Mouse (Mus musculus) thymus, adult 2 months (tissue): ENCODE measurements at regions not wholly inside any gene's neighbourhood (a gene's known extent, or its start where the extent isn't known, plus 50 kb on each side); places are given as distances from the start of the nearest gene placed in this dataset.

Experiments
- DNase-seq: peaks from one replicate; pipeline ENCODE4 v3.0.0; 2021
- H3K27ac ChIP-seq: fragments of 200-500 bp; 2 replicates; pipeline ENCODE4 v1.5.1; 2012; ENCODE audit warnings: low read length, control low read depth; ENCODE audit not compliant: control insufficient read depth, insufficient read depth
- H3K27me3 ChIP-seq: fragments of 200-500 bp; 2 replicates; pipeline ENCODE4 v1.6.1; 2012; ENCODE audit warnings: mild to moderate bottlenecking, low read length, moderate library complexity, mixed read lengths; ENCODE audit not compliant: control insufficient read depth, insufficient read depth
- H3K36me3 ChIP-seq: fragments of 200-500 bp; 2 replicates; pipeline ENCODE4 v1.6.1; 2012; ENCODE audit warnings: mild to moderate bottlenecking, low read length, moderate library complexity; ENCODE audit not compliant: control insufficient read depth, insufficient read depth
- H3K4me1 ChIP-seq: fragments of 200-500 bp; replicated peaks from 2 replicates; pipeline ENCODE4 v1.6.1; 2012; ENCODE audit warnings: low read length; ENCODE audit not compliant: control insufficient read depth, insufficient read depth
- H3K4me3 ChIP-seq: fragments of 200-500 bp; 2 replicates; pipeline ENCODE4 v1.5.1; 2012; ENCODE audit warnings: mild to moderate bottlenecking, low read length, control low read depth, moderate library complexity; ENCODE audit not compliant: control insufficient read depth, insufficient read depth
- CTCF ChIP-seq: fragments of 200-500 bp; IDR thresholded peaks from 2 replicates; pipeline ENCODE4 v1.5.1; 2012; ENCODE audit warnings: mild to moderate bottlenecking, control low read depth, low read length, moderate library complexity, borderline replicate concordance; ENCODE audit not compliant: control insufficient read depth, poor library complexity, insufficient read depth; ENCODE audit errors: extremely low read depth
- POLR2A ChIP-seq: fragments of 200-500 bp; IDR thresholded peaks from 2 replicates; pipeline ENCODE4 v1.6.1; 2012; ENCODE audit warnings: mild to moderate bottlenecking, low read length, control low read depth, moderate library complexity; ENCODE audit not compliant: control insufficient read depth, poor library complexity, insufficient read depth; ENCODE audit errors: extremely low read depth
- WGBS: fragments of 180-500 bp; shearing (Covaris S2); methylation state at CpG from one replicate; pipeline ENCODE4 v1.1.7; 2018; 5-methylcytosine and 5-hydroxymethylcytosine counted together

DNA sequence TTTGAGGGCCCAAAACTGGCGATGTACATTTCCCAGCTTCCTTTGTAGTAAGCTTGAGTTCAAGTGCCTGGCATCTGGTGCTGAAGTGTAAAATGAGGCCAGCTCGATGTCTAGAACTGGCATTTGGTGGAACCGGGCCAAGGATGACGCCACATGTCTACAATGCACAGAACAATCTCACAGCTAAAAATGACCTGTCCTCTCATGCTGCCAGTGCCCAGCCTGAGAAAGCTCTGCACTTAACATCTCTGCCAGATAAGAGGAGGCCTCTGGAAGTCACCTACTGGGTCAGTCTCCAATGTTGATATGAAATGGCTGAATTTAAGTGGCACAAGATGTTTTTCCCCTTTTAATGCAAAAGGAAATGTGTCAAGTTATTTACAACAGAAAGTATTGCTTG is 354.4 kb downstream of the Tox3 start:
- WGBS: 95% methylated on average over 4 of the region's 4 CpGs
- no peak for DNase-seq
- Histone ChIP-seq H3K4me1 (no peaks in the 10 kb centered on the region), H3K4me3 (no peak overlapping the region), H3K27me3 (no peaks in the 10 kb centered on the region), H3K27ac (no peak overlapping the region), H3K36me3 (no peaks in the 10 kb centered on the region)
- TF ChIP-seq POLR2A (no peak), CTCF (no peak)

- TF ChIP-seq CTCF (no peak), POLR2A (no peak)
Observed at GRCm38 (mm10) chr8:89983859-89984258, 364.3 kb downstream of the Tox3 start.

DNA sequence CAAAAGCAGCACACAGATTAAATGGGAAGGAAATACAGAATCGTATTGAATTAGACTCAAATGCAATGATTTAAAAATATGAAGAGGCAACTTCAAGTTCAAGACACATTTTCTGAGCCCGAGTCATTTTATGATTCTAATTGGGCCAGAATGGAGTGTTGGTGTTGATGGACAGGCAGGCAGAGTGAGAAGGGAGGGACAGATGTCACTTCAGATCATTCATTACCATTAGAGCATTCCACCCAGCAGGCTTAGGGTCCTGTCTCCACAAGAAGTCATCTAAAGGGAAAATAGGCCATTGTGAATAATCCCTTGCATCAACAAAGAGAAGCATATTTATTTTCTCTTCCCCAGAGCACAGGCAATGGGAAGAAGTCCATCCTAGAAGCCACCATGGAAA is 365.6 kb downstream of the Tox3 start:
- H3K27me3 ChIP-seq: no peaks in the 10 kb centered on the region
- H3K4me3 ChIP-seq: no peak overlapping the region
- no peaks in the 10 kb centered on the region for H3K4me1 ChIP-seq
- WGBS: 74% methylated on average over 2 of the region's 2 CpGs
- DNase-seq: no peak
- H3K27ac ChIP-seq: no peak overlapping the region
- TF ChIP-seq CTCF (no peak), POLR2A (no peak)
- no peaks in the 10 kb centered on the region for H3K36me3 ChIP-seq

More at GRCm38 (mm10) chr8:89983859-89984258, 364.3 kb downstream of the Tox3 start:
- no peak for DNase-seq
- no peaks in the 10 kb centered on the region for H3K36me3 ChIP-seq
- H3K27me3 ChIP-seq: no peaks in the 10 kb centered on the region
- no peak overlapping the region for H3K4me3 ChIP-seq
- no peak overlapping the region for H3K27ac ChIP-seq
- H3K4me1 ChIP-seq: no peaks in the 10 kb centered on the region
- WGBS: 85% methylated on average over 2 of the region's 2 CpGs

DNA sequence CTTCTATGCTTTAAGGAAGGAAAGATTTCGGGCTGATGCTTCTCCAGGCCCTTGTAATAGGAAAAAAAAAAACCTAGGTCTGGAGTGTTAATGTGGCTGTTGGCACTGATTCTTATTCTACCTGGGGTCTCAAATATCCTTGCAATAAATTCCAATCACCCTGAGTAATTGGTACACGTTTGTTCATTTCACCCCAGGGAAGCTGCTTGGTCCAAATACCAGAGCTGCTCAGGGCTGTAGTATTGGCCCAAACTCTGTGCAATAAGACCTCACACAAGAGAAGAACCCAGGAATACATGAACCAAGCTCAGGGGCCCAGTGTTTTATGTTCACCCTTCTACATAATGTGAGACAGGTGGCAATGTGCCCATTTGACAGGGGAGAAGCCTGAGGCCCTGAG is 366.8 kb downstream of the Tox3 start:
- TF ChIP-seq CTCF (no peak), POLR2A (no peak)
- Histone ChIP-seq H3K27ac (no peak overlapping the region), H3K4me1 (no peaks in the 10 kb centered on the region), H3K4me3 (no peak overlapping the region), H3K36me3 (no peaks in the 10 kb centered on the region), H3K27me3 (no peaks in the 10 kb centered on the region)
- no peak for DNase-seq
- 85% methylated on average over 2 of the region's 2 CpGs for WGBS

DNA sequence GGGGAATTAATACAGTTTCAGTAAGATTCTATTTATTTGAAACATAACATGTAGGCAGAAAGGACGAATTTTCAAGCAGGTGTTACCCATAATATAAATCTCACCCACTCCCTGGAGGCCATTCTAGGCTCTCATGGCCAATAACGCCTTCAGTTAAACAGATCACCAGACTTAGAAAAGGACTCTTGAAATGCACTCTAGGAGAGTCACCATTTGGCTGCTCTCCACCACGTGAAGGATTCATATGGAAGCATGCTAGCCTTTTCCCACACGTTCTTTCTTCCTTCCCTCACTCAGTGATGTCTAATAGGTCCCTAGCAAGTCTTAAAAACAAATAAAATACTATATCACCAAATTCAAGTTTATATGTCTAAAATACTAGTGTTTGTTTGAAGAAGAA is 367.7 kb downstream of the Tox3 start:
- Histone ChIP-seq H3K4me1 (no peaks in the 10 kb centered on the region), H3K36me3 (no peaks in the 10 kb centered on the region), H3K4me3 (no peak overlapping the region), H3K27me3 (no peaks in the 10 kb centered on the region), H3K27ac (no peak overlapping the region)
- TF ChIP-seq POLR2A: no peak
- no peak for TF ChIP-seq CTCF
- no peak for DNase-seq
- WGBS: 76% methylated on average over 4 of the region's 4 CpGs

DNA sequence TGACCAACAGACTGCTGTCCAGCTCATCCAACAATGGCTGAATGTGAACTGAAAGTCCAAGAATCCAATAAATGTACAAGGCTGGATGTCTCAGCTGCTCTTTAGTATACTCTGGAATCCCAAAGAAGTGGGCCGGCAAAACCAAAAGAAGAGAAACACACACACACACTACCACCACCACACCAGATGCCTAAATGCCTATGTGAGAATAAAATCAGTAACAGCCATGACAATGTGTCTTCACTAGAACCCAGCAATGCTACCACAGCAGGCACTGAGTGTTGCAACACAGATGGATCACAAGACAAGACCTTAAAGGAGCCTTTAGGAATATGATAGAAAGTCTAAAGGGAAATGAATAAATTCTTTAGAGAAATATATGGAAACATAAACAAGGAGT is 385.3 kb downstream of the Tox3 start:
- Histone ChIP-seq H3K36me3 (no peaks in the 10 kb centered on the region), H3K27ac (no peak overlapping the region), H3K4me3 (no peak overlapping the region), H3K4me1 (no peaks in the 10 kb centered on the region), H3K27me3 (no peaks in the 10 kb centered on the region)
- TF ChIP-seq POLR2A (no peak), CTCF (no peak)
- DNase-seq: no peak
- WGBS: 96% methylated on average over 1 of the region's 1 CpGs

GRCm38 (mm10) chr8:89957486-89957885 is 390.7 kb downstream of the Tox3 start:
- Histone ChIP-seq H3K27ac (no peak overlapping the region), H3K36me3 (no peaks in the 10 kb centered on the region), H3K4me3 (no peak overlapping the region), H3K4me1 (no peaks in the 10 kb centered on the region), H3K27me3 (no peaks in the 10 kb centered on the region)
- DNase-seq: no peak
- TF ChIP-seq POLR2A (no peak), CTCF (no peak)

GRCm38 (mm10) chr8:89956482-89957020 is 391.6 kb downstream of the Tox3 start:
- WGBS: 93% methylated on average over 11 of the region's 11 CpGs
- Histone ChIP-seq H3K4me1 (no peaks in the 10 kb centered on the region), H3K36me3 (no peaks in the 10 kb centered on the region), H3K4me3 (no peak overlapping the region), H3K27me3 (no peaks in the 10 kb centered on the region), H3K27ac (no peak overlapping the region)
- no peak for DNase-seq
- TF ChIP-seq CTCF: no peak
- TF ChIP-seq POLR2A: no peak
